Mouse (Mus musculus) brain, adult 10 weeks (tissue): ENCODE results near the gene Liph. TPM values are rescaled to one million over a fixed set of nuclear protein-coding genes. Genes with fewer than 3 reads are reported as not detected.

Experiments used
- polyA plus RNA-seq: library from polyadenylated mRNA; stranded (reverse); fragments of 350-450 nt; fragmentation: Illumina TruSeq; extraction: RNeasy Lipid Tissue Mini Kit (QIAGEN cat#74804); gene quantifications from one replicate; pipeline ENCODE4 v1.2.3, GENCODE M21; 2015; ENCODE audit warnings: low read depth, low replicate concordance

Liph gene
- polyA plus RNA-seq = 0.57 TPM

DNA sequence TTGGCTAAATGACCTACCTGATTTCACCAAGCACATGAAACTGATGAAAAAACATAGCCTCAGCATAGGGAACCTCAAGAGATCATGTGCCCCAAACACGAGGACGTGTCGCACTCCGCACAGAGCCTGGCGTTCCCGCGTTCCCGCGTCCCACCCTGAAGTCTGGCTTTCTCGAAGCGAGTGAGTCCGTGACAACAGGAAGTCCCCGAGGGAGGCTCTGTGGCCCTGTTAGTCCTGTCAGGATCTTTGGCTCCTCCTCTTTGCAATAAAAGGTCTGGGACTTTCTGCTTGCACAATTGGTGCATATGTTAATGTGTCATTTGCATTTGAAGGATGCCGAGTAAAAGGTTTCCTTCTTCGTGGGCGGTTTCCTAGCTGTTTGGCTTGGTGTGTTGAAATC, at the start of gene Liph:
TSS of gene Liph (minus strand) at position 360 of the 400 bp plus-strand sequence.

GRCm38 (mm10) chr16:22009099-22009584, 13.7 kb upstream of the Liph start, which contains the start of gene Senp2:
Senp2 (plus strand) TSS chr16:22009484.

GRCm38 (mm10) chr16:21946761-21947715, 48.4 kb downstream of the Liph start, which contains the start of gene Tmem41a:
Tmem41a (minus strand) TSS chr16:21947552.

Other genes with a start within 250 kb of the Liph start
- gene Ehhadh, start 207.9 kb downstream of the Liph start, polyA plus RNA-seq = 3.2 TPM
- gene Map3k13, start 201.3 kb downstream of the Liph start, polyA plus RNA-seq = 9.3 TPM
- gene Tmem41a, start 48.1 kb downstream of the Liph start, polyA plus RNA-seq = 21.8 TPM
- 76.2 TPM for gene Senp2, start 13.8 kb upstream of the Liph start, polyA plus RNA-seq
- 0.57 TPM for gene Igf2bp2, start 167.6 kb upstream of the Liph start, polyA plus RNA-seq